Mouse (Mus musculus) embryo, embryonic 11 days (tissue): Measurements from ENCODE around the gene Pard3b.
A peak's percentile ranks its signal among the peaks of the same experiment; 100 is the strongest.

Experiments
- DNase-seq: peaks from one replicate; pipeline ENCODE4 v3.0.0-alpha.2; 2015

The Pard3b gene

GRCm38 (mm10) chr1:61933574-61933973 is 294.9 kb downstream of the Pard3b start:
- DNase-seq, result no peak

GRCm38 (mm10) chr1:61934760-61935159 is 296.1 kb downstream of the Pard3b start:
- DNase-seq, result no peak

- no peak for DNase-seq
These were observed 301.3 kb downstream of the Pard3b start for GRCm38 (mm10) chr1:61939882-61940281.

GRCm38 (mm10) chr1:61961533-61961932 is 322.9 kb downstream of the Pard3b start:
- DNase-seq, result no peak

GRCm38 (mm10) chr1:61962571-61962970 is 323.9 kb downstream of the Pard3b start:
- no peak for DNase-seq

GRCm38 (mm10) chr1:61967124-61967523 is 328.5 kb downstream of the Pard3b start:
- DNase-seq, result peak; percentile 33

GRCm38 (mm10) chr1:61967807-61968206 is 329.2 kb downstream of the Pard3b start:
- DNase-seq, result no peak

- peak; percentile 34 for DNase-seq
These were observed 359.1 kb downstream of the Pard3b start for GRCm38 (mm10) chr1:61997711-61998110.

GRCm38 (mm10) chr1:62008811-62009210 is 370.2 kb downstream of the Pard3b start:
- DNase-seq, result no peak

- no peak for DNase-seq
These were observed 373.1 kb downstream of the Pard3b start for GRCm38 (mm10) chr1:62011712-62012111.

GRCm38 (mm10) chr1:62016536-62017300 is 378.1 kb downstream of the Pard3b start:
- peak; percentile 72 for DNase-seq

- DNase-seq, result peak; percentile 54
These were observed 379.7 kb downstream of the Pard3b start for GRCm38 (mm10) chr1:62018276-62018675.

GRCm38 (mm10) chr1:62019743-62020142 is 381.1 kb downstream of the Pard3b start:
- DNase-seq, result peak; percentile 38

- no peak for DNase-seq
These were observed 403.1 kb downstream of the Pard3b start for GRCm38 (mm10) chr1:62041718-62042117.

- no peak for DNase-seq
These were observed 410.0 kb downstream of the Pard3b start for GRCm38 (mm10) chr1:62048592-62048991.

GRCm38 (mm10) chr1:62051186-62051825 is 412.7 kb downstream of the Pard3b start:
- DNase-seq, result peak; percentile 34

- peak; percentile 24 for DNase-seq
These were observed 414.6 kb downstream of the Pard3b start for GRCm38 (mm10) chr1:62053167-62053638.

GRCm38 (mm10) chr1:62055280-62055679 is 416.7 kb downstream of the Pard3b start:
- DNase-seq, result no peak

GRCm38 (mm10) chr1:62070617-62071016 is 432.0 kb downstream of the Pard3b start:
- no peak for DNase-seq

GRCm38 (mm10) chr1:62071139-62071538 is 432.5 kb downstream of the Pard3b start:
- no peak for DNase-seq

GRCm38 (mm10) chr1:62076171-62076570 is 437.5 kb downstream of the Pard3b start:
- DNase-seq, result no peak

- no peak for DNase-seq
These were observed 442.5 kb downstream of the Pard3b start for GRCm38 (mm10) chr1:62081129-62081528.

GRCm38 (mm10) chr1:62085995-62086394 is 447.4 kb downstream of the Pard3b start:
- DNase-seq, result peak; percentile 68

GRCm38 (mm10) chr1:62087464-62087863 is 448.8 kb downstream of the Pard3b start:
- DNase-seq, result peak; percentile 35
